Mouse (Mus musculus) kidney, adult 9 months (tissue): ENCODE data around the gene Plpp2.

Source experiments
- DNase-seq: peaks from one replicate; pipeline ENCODE4 v3.0.0; 2022

Plpp2 gene

DNA sequence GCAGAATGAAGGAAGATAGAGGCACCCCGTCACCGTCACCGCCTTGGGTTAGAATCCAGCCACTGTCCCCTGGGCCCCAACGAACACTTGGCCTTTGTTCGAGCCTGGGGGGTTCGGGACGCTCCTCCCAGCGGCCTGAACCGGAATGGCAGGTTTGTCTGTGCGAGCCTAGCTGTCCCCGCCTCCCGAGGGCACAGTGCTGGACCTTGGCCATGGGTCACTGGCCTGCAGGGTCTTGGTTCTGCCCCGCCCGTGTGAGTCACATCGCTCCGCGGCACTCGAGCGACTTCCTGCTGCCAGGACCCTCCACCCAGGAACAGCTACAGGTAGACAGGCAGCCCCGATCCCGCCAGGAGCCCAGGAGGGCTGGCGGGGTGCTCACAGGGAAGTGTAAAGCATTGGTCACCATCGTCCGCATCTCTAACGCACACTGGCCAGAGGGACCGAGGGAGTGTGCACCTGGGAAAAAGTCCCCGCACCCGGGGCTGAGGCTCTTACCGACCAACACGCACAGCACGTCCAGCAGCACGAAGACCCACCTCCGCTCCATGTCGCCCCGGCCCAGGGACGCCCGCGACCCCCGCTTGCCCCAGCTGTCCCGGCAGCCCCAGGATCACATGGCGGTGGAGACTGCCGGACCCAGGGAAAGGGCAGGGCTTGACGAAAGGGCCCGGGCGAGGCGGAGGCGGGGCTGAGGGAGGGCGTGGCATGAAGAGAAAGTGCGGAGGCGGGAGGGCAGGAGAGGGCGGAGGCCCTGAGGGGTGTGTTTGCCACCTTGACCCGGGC is at the start of gene Plpp2:
TSS of gene Plpp2 (minus strand) at position 671 of the 786 bp plus-strand sequence.
- peak; percentile 91 for DNase-seq

DNA sequence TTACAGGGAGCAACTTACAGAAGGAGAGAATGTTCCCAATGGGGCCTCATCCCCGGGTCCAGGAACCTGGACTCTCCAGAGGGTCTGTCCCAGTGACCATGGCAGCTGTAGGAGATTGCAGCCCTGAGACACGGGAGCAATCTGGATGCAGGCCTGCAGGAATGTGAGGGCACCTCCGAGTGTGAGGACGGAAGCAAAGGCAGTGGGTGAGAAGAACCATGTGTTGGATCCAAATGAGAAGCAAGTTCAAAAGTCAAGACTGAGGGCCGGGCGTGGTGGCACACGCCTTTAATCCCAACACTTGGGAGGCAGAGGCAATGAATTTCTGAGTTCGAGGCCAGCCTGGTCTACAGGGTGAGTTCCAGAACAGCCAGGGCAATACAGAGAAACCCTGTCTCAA is 47.9 kb upstream of the Plpp2 start:
- DNase-seq: no peak

DNA sequence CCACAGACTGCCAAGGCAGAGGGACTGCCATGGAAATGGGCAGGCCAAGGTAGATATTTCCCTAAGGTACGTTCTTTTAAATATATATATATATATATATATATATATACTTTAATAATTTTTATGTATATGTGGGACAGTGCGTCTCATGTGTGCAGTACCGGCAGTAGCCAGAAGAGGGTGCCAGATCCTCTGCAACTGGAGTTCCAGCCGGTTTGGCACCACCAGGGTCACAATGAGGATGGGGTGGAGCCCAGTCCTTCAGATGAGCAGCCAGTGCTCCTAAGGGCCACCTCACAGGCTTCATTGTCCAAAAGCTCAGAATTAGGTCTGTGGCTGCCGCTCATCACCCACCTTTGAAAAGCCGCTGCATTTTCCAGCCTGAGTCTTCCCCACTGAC is 47.2 kb upstream of the Plpp2 start:
- DNase-seq: peak; percentile 42

DNA sequence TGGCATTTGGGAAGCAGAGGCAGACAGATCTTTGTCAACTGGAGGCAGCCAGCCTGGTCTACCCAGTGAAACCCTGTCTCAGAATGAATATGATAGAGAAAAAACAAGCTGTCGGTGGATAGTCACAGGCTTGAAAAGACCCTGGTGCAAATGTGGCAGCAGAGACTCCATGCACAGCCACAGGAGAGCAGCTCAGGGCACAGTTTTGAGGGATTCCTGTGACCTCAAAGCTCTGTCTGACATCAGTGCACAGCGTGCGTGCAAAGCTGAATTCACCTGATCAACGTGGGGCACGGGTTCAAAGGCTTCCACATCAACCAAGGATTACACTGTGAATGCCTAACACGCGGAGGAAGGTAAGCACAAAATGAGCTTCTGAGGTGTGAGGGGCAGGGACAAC is 46.8 kb upstream of the Plpp2 start:
- no peak for DNase-seq

DNA sequence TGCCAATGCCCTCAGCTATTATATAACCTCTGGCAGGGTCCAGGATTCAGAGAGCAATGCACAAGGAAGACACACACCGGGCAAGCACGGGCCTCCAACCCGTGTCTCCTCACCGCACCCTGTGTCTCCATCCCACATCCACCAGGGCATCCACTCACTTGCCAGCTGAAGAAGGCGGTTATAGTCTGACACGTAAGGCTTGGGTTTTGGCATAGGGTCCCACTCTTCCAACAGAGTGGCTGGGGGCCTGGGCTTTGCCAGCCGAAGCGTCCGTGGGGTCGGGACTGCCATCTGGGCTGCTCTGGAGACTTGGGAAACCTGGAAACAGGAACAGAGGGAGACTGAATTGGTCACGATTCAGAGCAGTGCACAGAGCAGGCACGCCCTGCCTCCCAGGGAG is 46.2 kb upstream of the Plpp2 start:
- no peak for DNase-seq

DNA sequence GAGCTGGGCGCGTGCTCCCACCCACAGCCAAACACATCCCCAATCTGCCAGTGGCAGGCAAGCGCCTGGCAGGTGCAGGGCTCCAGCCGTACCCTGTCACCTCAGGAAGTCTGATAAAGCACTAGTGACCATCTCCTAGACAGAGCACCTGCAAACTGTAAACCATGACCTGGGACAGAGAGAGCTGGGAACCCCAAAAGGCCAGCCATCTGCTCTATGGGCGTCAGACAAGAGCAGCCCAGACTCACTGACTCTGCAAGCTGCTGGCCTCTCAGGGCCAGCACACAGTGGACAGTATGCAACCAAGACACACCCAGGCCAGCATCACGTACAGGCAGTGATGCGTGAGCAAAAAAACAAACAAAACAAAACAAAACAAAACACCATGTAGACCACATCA is 45.3 kb upstream of the Plpp2 start:
- DNase-seq: no peak

DNA sequence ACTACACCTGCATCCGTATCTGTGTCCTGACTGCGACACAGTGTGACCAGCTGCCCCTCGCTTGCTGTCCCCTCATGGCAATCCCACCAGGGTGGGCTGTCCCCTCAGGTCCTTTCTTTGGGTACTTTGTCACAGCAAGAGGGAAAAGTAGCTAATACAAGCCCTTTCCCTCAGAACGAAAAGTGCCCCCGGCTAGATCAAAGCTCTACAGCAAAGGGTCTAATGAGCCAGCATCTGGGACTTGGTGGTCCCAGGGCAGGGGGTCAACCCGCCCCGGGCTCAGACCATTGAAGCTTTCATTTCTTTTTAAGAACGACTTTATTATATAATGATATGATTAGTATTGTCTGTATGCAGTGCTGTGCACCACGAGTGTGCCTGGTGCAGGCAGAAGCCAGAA is 44.7 kb upstream of the Plpp2 start:
- DNase-seq: no peak

DNA sequence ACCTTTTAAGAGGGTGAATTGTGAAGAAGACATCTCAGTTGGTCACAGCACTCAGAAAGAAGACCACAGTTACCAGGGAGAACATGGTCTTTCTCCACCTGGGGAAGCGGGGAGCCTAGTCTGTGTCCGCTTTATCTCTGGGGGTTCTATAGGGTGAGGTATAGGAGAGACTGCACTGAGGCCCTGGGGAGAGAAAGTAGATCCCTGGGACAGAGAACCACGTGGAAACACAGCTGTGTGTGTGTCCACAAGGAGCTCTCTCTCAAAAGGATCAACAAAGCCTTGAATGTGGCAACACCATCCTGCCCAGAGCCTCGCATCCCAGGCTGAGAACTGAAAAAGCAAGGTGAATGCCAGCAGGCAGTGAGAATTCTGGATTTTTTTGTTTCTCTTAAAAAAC is 43.8 kb upstream of the Plpp2 start:
- no peak for DNase-seq

DNA sequence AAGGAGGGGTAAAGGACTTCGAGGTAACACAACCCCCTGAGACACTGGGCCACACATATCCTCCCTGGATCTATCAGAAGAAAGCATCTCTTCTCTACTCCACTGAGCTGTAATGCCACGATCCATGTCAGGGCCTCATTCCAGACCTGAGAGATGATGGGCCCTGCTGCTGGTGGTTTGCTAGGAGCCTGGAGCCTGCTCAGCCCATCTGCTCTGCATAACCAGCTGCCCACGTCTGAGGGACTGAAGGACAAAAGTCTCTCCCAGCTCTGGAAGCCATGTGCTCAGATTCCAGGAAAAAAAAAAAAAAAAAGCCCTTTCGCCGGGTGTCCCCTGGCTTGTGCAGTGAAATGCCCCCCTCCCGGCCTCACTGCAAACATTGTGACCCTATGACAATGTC is 42.2 kb upstream of the Plpp2 start:
- no peak for DNase-seq

DNA sequence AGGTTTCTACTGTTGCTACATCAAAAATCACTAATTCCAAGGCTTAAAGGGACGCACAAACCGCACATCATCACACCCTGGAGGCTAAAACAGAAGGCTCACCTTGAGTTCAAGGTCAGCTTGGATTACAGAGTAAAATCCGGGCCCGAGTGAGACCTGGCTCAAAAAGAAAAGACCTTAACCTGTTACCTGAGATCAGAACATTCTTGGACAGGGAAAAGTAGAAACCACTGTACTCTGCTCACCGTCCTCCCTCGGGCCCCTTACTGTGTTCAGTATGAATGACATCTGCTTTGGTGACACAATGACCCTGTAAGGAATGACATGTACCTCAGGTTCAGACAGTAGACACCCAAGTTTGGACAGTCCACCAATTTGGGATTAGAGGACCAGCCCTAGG is 41.2 kb upstream of the Plpp2 start:
- DNase-seq: no peak

DNA sequence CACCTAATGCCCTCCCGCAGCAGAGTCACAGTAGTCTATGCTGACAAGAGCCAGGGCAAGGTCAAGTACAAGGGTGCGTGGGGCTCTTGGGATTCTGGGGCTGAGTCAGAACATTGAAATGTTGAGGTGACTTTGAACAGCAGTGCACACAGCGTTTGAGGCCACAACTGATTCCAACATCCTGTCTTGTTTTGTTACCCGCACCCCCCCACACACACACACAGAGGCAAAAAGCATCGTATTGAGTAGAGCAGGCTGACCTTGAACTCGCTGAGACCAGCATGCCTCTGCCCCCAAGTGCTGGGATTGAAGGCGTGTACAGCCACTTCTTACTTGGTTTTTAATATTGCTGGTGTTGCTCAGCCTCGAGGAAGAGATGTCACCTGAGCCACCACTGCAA is 40.8 kb upstream of the Plpp2 start:
- DNase-seq: no peak

DNA sequence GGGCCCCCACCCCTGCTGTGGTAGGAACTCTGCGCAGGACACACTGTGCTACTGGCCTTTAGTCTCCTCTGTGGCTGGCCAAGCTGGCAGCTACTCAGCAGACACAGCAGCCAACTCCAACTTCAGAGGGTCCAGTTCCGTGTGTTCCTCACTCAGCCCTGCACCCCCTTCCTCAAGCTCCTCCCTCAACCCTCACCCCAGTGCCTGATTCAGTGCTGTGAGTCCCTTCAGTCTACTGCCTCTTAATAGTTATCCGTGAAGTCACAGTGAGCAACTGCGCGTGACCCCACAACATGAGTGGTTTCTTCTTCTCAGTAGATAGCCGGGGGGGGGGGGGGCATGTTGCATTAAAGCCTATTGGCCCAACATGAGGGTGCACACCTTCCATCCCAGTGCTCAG is 40.0 kb upstream of the Plpp2 start:
- DNase-seq: no peak

DNA sequence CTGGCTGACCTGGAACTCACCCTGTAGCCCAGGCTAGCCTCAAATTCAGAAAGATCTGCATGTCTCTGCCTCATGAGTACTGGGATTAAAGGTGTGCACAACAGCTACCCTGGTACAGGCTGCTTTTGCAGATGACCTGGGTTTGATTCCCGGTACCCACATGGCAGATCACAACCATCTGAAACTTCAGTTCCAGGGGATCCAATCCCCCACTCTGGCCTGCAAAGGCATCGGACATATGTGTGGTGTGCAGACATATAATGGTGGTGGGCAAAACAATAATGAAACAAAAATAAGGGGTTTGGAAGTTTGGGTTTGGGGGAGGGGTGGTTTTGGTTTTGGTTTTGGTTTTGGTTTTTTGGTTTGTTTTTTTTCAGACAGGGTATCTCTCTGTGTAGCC is 37.7 kb upstream of the Plpp2 start:
- no peak for DNase-seq

DNA sequence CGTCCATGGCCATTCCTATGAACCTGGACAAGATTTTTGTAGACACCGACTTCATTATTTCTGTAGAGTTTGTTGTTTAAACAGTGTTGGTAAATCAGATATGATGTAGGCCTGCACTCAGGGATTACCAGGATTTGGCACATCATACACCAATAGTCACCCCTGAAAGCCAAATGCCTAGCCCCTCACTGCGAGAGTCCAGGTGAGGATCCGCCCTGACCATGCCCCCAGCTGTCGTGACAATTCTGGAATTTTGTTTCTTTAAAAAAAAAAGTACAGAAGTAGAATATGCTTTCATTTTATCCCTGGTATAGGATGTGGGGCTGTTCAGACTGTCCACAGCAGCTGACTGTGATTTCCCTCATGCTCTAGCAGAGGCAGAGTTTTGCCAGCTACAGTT is 36.3 kb upstream of the Plpp2 start:
- no peak for DNase-seq

DNA sequence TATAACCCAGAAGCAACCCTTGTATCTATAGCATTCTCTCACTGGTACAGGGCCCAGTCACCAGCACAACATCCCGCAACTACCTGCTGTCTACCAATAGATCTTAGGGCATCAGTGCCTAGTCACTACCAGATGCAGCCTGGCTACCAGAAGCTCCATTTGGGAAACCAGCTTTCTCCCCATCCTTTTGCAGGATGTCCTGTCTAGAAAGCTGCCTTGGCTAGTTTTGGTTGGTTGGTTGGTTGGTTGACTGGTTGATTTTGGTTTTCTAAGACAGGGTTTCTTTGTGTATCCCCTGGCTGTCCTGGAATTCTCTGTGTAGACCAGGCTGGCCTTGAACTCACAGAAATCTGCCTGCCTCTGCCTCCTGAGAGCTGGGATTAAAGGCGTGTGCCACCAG is 26.1 kb upstream of the Plpp2 start:
- DNase-seq: no peak

DNA sequence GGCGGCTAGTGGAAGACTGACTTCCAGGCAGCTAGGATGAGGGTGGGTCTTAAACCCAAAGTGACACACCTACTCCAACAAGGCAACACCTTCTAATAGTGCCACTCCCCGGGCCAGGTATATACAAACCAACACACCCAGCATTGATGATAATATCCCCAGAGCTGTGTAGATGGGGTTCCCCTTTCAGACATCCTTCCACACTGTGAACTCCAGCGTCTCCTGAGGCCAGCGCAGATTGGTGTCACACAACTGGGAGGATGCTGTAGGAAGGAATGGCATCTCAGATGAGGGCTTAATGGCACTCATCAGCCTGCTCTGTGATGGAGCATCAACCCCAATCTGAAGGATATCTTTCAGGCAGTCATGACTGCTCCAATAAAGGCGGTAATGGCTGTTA is 23.9 kb upstream of the Plpp2 start:
- DNase-seq: no peak

DNA sequence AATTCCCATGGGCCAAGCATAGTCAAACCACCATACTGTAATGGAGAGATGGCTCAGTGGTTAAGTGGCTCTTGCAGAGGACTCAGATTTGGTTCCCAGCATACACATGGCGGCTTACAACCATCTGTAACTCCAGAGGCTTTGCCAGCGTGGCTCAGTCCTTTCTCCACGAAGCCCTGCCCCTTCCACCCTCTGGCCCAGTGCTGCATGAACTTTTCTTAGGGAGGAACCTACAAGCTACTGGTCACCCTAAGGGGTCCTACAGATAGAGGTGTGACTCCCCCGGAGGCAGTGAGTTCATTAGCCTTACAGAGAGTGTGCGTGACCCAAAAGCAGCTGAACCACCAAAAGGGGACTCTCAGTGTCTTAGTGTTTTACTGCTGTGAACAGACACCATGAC is 23.4 kb upstream of the Plpp2 start:
- DNase-seq: no peak

DNA sequence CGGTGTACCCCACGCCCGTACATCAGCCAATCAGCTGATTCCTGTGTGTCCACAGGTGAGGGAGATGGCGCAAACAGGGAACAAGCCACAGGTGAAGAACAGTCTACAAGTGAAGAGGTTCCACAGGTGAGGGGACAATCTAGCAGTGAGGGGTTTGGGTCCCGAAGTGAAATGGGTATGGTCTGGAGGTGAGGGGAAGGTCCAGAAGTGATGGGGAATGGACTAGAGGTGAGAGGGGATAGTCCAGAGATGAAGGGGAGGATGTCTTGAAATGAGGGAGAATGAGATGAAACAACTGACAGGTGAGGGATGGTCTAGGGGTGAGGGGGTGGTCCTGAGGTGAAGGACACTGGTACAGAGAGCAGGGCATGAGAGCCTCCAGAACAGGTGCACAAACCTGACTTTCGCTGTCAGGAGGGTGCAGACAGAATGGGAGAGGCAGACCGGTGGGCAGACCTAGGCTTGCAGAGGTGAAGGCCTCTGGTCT is 21.7 kb upstream of the Plpp2 start:
- no peak for DNase-seq

DNA sequence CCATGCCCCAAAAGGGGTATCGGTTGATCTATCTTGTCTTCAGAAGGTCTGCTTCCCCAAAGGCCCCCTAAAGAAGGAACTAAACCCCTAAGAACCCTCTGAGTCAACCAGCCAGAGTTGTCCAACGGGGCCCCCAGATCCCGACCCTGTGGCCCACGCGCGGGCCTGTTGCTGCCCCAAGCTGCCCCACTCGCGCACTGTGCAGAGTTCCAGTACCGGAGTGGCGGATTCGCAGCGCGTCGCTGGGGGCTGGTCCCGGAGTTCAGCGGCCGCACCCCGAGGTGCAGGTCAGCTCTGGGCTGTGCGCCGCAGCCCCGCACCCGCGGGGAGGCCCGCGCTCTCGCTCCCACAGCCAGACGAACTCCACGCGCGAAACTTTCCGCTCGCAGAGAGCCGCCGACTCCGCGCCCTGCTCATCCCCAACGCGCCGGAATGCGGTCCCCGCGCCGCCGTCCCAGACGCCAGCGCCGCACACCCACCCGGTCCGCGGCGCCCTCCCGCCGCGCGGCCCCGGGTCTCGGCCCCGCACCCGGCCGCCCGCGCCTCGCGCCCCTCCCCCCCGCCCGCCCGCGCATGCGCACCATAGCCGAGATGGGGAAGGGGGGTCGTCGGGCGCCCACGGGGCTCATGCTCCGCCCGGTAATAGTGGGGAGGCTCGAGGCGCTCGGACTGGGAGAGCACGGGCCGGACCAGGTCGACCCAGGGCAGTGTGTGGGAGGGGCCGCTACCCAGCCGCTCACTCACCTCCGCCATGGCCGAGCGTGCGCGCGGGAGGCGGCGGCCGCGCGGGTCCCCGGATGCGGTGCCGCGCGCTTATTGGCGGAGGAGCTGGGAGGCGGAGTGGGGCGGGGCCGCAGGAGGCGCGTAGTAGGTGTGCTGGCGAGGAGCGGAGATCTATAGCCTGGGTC is 21.0 kb upstream of the Plpp2 start, which contains the start of gene Mier2:
TSS of gene Mier2 (minus strand) at position 870 of the 908 bp plus-strand sequence.
- peak; percentile 75 for DNase-seq

DNA sequence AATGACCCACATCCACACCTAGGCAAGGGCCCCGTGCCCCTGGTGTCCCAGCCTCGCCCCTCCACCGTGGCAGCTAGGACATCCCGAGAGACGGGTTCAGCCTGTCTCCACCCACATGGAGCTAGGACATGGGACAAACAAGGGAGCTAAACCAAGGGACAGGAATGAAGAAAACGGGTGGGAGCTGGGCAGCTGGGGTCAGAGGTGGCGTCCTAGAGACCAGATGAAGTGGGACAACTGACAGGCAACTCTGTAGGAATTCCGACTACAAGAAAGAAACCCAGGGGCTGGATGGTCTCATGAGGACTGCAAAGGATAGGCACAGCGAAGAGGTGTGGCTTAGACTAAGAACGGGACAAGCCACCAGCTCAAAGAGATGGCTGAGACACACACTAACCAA is 20.1 kb upstream of the Plpp2 start:
- DNase-seq: no peak

DNA sequence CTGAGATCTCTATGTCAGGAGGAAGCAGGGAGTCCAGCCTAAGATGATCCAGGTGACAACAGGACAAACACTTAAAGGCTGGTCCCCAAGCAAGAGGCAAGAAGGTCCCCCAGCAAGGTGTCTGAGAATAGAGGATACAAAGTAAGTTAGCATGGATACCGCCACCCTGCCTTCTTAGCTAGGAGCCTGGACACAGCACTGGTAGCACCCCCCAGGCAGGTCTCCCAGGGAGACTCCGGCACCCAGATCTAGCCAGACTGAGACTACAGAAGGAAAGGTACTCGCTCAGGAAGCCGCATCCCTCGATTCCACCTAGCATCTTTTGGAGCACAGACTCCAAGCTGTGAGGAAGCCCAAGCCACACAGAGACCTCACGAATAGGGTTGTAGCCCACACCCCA is 19.6 kb upstream of the Plpp2 start:
- DNase-seq: no peak

DNA sequence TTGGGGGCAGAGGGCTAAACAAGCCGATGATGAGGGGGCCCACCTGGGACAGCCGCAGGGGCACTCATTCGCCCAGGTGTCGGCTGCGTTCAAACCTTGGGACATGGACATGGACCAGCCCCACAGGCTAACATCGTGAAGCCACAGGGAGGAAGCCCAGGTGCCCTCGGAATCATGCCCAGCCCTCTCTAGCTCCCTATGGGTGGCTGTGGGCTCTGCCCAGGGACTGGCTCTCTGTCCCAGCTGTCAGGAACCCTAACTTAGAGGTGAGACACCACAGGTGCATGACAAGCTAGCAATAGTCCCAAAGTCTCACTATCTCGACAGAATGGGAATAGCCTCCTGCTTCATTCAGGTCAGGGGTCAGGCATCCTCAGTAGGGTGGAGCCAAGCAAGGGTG is 18.9 kb upstream of the Plpp2 start:
- DNase-seq: no peak

DNA sequence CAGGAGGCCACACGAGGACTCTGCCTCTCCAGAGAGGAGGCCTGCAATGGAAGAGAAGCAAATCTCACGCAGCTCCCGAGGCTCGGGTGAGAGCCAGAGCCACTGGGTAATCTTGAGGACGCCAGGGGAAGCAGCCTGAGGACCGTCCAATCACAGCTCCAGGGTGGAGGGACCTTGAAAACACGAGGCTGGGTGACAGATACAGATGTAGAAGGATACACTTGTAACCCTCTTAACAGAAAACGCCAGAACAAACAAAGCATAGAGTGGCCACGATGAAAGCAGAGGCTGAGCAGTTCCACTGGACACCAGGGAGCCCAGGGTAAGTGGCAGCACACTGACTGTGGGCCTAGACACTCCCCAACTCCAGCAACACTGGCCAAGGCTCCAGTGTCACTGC is 16.8 kb upstream of the Plpp2 start:
- DNase-seq: no peak
